Mouse (Mus musculus): ENCODE results near the gene Ugt1a7c. TPM values are rescaled to one million over a fixed set of nuclear protein-coding genes. Genes with fewer than 3 reads are reported as not detected.

Gene Ugt1a7c
- polyA plus RNA-seq, 1 experiment from 2014 or later: 0.70 TPM

GRCm38 (mm10) chr1:88240579-88240978 lies 145.7 kb downstream of the Ugt1a7c start:
- 72% methylated on average over 4 of the region's 4 CpGs for WGBS
- peak; percentile 1; the same call in 1 of the 2 replicates for ATAC-seq (ENCODE audit: low FRiP score)
- H3K4me2 ChIP-seq: no peak overlapping the region

GRCm38 (mm10) chr1:88243861-88244260 lies 149.0 kb downstream of the Ugt1a7c start:
- Histone ChIP-seq H3K27me3 (no peaks in the 10 kb centered on the region), H3K9me3 (peaks cover 95% of the 10 kb centered on the region), H3K4me1 (no peaks in the 10 kb centered on the region), H3K36me3 (replicated peaks) (no peaks in the 10 kb centered on the region), H3K9ac (no peak overlapping the region), H3K4me3 (replicated peaks) (no peak overlapping the region), H3K27ac (no peak overlapping the region), H3K4me2 (no peak overlapping the region)
- no peak for ATAC-seq (ENCODE audit: low FRiP score)
- WGBS: 67% methylated on average over 5 of the region's 5 CpGs

More at GRCm38 (mm10) chr1:88240579-88240978, 145.7 kb downstream of the Ugt1a7c start:
- no peak overlapping the region for H3K4me3 ChIP-seq (replicated peaks)
- no peak overlapping the region for H3K9ac ChIP-seq
- no peaks in the 10 kb centered on the region for H3K27me3 ChIP-seq
- peaks cover 93% of the 10 kb centered on the region for H3K9me3 ChIP-seq
- H3K4me1 ChIP-seq: no peaks in the 10 kb centered on the region
- H3K36me3 ChIP-seq (replicated peaks): no peaks in the 10 kb centered on the region
- H3K27ac ChIP-seq: no peak overlapping the region

- Histone ChIP-seq H3K9me3 (peaks cover 95% of the 10 kb centered on the region), H3K4me1 (no peaks in the 10 kb centered on the region), H3K4me3 (replicated peaks) (no peak overlapping the region), H3K9ac (no peak overlapping the region), H3K4me2 (no peak overlapping the region), H3K36me3 (replicated peaks) (no peaks in the 10 kb centered on the region), H3K27ac (no peak overlapping the region), H3K27me3 (no peaks in the 10 kb centered on the region)
- 0 out of 2 replicates have a peak, but pooled peaks have one; percentile 0 for ATAC-seq (ENCODE audit: low FRiP score)
- 79% methylated on average over 6 of the region's 6 CpGs for WGBS
Observed at GRCm38 (mm10) chr1:88245881-88246280, 151.0 kb downstream of the Ugt1a7c start.

- no peaks in the 10 kb centered on the region for H3K36me3 ChIP-seq (replicated peaks)
- no peaks in the 10 kb centered on the region for H3K4me1 ChIP-seq
- H3K4me2 ChIP-seq: no peak overlapping the region
- ATAC-seq (ENCODE audit: low FRiP score): no peak
- H3K27ac ChIP-seq: no peak overlapping the region
- H3K4me3 ChIP-seq (replicated peaks): no peak overlapping the region
- peaks cover 95% of the 10 kb centered on the region for H3K9me3 ChIP-seq
- 43% methylated on average over 6 of the region's 6 CpGs for WGBS
- no peak overlapping the region for H3K9ac ChIP-seq
- H3K27me3 ChIP-seq: no peaks in the 10 kb centered on the region
Observed at GRCm38 (mm10) chr1:88246386-88246785, 151.5 kb downstream of the Ugt1a7c start.

GRCm38 (mm10) chr1:88247660-88248059 lies 152.8 kb downstream of the Ugt1a7c start:
- Histone ChIP-seq H3K4me2 (no peak overlapping the region), H3K9me3 (peaks cover 94% of the 10 kb centered on the region), H3K9ac (no peak overlapping the region), H3K36me3 (replicated peaks) (no peaks in the 10 kb centered on the region), H3K4me1 (no peaks in the 10 kb centered on the region), H3K4me3 (replicated peaks) (no peak overlapping the region), H3K27me3 (no peaks in the 10 kb centered on the region), H3K27ac (no peak overlapping the region)
- no peak for ATAC-seq (ENCODE audit: low FRiP score)
- 54% methylated on average over 2 of the region's 2 CpGs for whole genome bisulfite sequencing

GRCm38 (mm10) chr1:88248658-88249057 lies 153.8 kb downstream of the Ugt1a7c start:
- Histone ChIP-seq H3K4me3 (replicated peaks) (no peak overlapping the region), H3K4me2 (no peak overlapping the region), H3K27me3 (no peaks in the 10 kb centered on the region), H3K27ac (no peak overlapping the region), H3K9me3 (peaks cover 96% of the 10 kb centered on the region), H3K4me1 (no peaks in the 10 kb centered on the region), H3K9ac (no peak overlapping the region), H3K36me3 (replicated peaks) (no peaks in the 10 kb centered on the region)
- 68% methylated on average over 4 of the region's 4 CpGs for WGBS
- no peak for ATAC-seq (ENCODE audit: low FRiP score)

- WGBS: 81% methylated on average over 7 of the region's 7 CpGs
- Histone ChIP-seq H3K27me3 (no peaks in the 10 kb centered on the region), H3K4me3 (replicated peaks) (no peak overlapping the region), H3K27ac (no peak overlapping the region), H3K4me2 (no peak overlapping the region), H3K36me3 (replicated peaks) (no peaks in the 10 kb centered on the region), H3K4me1 (no peaks in the 10 kb centered on the region), H3K9ac (no peak overlapping the region), H3K9me3 (peaks cover 96% of the 10 kb centered on the region)
- no peak for ATAC-seq (ENCODE audit: low FRiP score)
Observed at GRCm38 (mm10) chr1:88249596-88249995, 154.7 kb downstream of the Ugt1a7c start.

- ATAC-seq (ENCODE audit: low FRiP score): no peak
- Histone ChIP-seq H3K4me1 (no peaks in the 10 kb centered on the region), H3K4me3 (replicated peaks) (no peak overlapping the region), H3K4me2 (no peak overlapping the region), H3K27me3 (no peaks in the 10 kb centered on the region), H3K36me3 (replicated peaks) (no peaks in the 10 kb centered on the region), H3K9ac (no peak overlapping the region), H3K9me3 (peaks cover 96% of the 10 kb centered on the region), H3K27ac (no peak overlapping the region)
- WGBS: 83% methylated on average over 5 of the region's 5 CpGs
Observed at GRCm38 (mm10) chr1:88250023-88250422, 155.2 kb downstream of the Ugt1a7c start.

- Histone ChIP-seq H3K36me3 (replicated peaks) (no peaks in the 10 kb centered on the region), H3K27ac (no peak overlapping the region), H3K27me3 (no peaks in the 10 kb centered on the region), H3K9me3 (peaks cover 96% of the 10 kb centered on the region), H3K9ac (no peak overlapping the region), H3K4me2 (no peak overlapping the region), H3K4me3 (replicated peaks) (no peak overlapping the region), H3K4me1 (no peaks in the 10 kb centered on the region)
- no peak for ATAC-seq (ENCODE audit: low FRiP score)
- 70% methylated on average over 8 of the region's 8 CpGs for WGBS
Observed at GRCm38 (mm10) chr1:88253106-88253505, 158.2 kb downstream of the Ugt1a7c start.

- Histone ChIP-seq H3K36me3 (replicated peaks) (no peaks in the 10 kb centered on the region), H3K27ac (no peak overlapping the region), H3K4me1 (no peaks in the 10 kb centered on the region), H3K4me2 (no peak overlapping the region), H3K9me3 (peaks cover 96% of the 10 kb centered on the region), H3K4me3 (replicated peaks) (no peak overlapping the region), H3K9ac (no peak overlapping the region), H3K27me3 (no peaks in the 10 kb centered on the region)
- ATAC-seq (ENCODE audit: low FRiP score): no peak
- WGBS: 70% methylated on average over 6 of the region's 6 CpGs
Observed at GRCm38 (mm10) chr1:88253540-88253939, 158.7 kb downstream of the Ugt1a7c start.

- no peak overlapping the region for H3K4me2 ChIP-seq
- ATAC-seq (ENCODE audit: low FRiP score): no peak
- no peak overlapping the region for H3K9ac ChIP-seq
- no peak overlapping the region for H3K4me3 ChIP-seq (replicated peaks)
- 89% methylated on average over 12 of the region's 12 CpGs for WGBS
- no peaks in the 10 kb centered on the region for H3K27me3 ChIP-seq
- peaks cover 8% of the 10 kb centered on the region for H3K36me3 ChIP-seq (replicated peaks)
- H3K9me3 ChIP-seq: peaks cover 89% of the 10 kb centered on the region
- no peak overlapping the region for H3K27ac ChIP-seq
- H3K4me1 ChIP-seq: no peaks in the 10 kb centered on the region
Observed at GRCm38 (mm10) chr1:88254793-88255465, 160.1 kb downstream of the Ugt1a7c start.

GRCm38 (mm10) chr1:88255466-88255857 lies 160.6 kb downstream of the Ugt1a7c start:
- 52% methylated on average over 2 of the region's 2 CpGs for WGBS
- no peak overlapping the region for H3K27ac ChIP-seq
- no peak for ATAC-seq (ENCODE audit: low FRiP score)

More at GRCm38 (mm10) chr1:88255466-88255857, 160.6 kb downstream of the Ugt1a7c start:
- Histone ChIP-seq H3K4me3 (replicated peaks) (no peak overlapping the region), H3K4me1 (no peaks in the 10 kb centered on the region), H3K9ac (no peak overlapping the region), H3K36me3 (replicated peaks) (peaks cover 14% of the 10 kb centered on the region), H3K4me2 (no peak overlapping the region), H3K9me3 (peaks cover 88% of the 10 kb centered on the region), H3K27me3 (no peaks in the 10 kb centered on the region)

Data from forebrain, embryonic 12.5 days (tissue).